Mouse (Mus musculus): ENCODE measurements around the gene Lyrm2. TPM values are rescaled to one million over a fixed set of nuclear protein-coding genes. Genes with fewer than 3 reads are reported as not detected.

The Lyrm2 gene
- 166 and 196 TPM in 2 replicates for polyA plus RNA-seq (2015; fragmentation: Nextera tagmentation; extraction: Ambion mirVana)

GRCm38 (mm10) chr4:32799966-32800576 lies at the start of gene Lyrm2:
TSS of gene Lyrm2 (plus strand) at chr4:32800253.

Other genes with a start within 250 kb of the Lyrm2 start
- gene Gja10, start 197.5 kb upstream of the Lyrm2 start, polyA plus RNA-seq (2015; fragmentation: Nextera tagmentation; extraction: Ambion mirVana), result not detected in 2 replicates
- 19.9 and 28.0 TPM in 2 replicates for gene Casp8ap2, start 184.8 kb upstream of the Lyrm2 start, polyA plus RNA-seq (2015; fragmentation: Nextera tagmentation; extraction: Ambion mirVana)
- 4.5 and 6.9 TPM in 2 replicates for gene Mdn1, start 143.1 kb upstream of the Lyrm2 start, polyA plus RNA-seq (2015; fragmentation: Nextera tagmentation; extraction: Ambion mirVana)
- gene Ankrd6, start 150.6 kb downstream of the Lyrm2 start, polyA plus RNA-seq (2015; fragmentation: Nextera tagmentation; extraction: Ambion mirVana), result 4.2 and 9.2 TPM in 2 replicates
- 4.7 and 5.9 TPM in 2 replicates for gene Rragd, start 182.8 kb downstream of the Lyrm2 start, polyA plus RNA-seq (2015; fragmentation: Nextera tagmentation; extraction: Ambion mirVana)
- gene Ube2j1, start 231.2 kb downstream of the Lyrm2 start, polyA plus RNA-seq (2015; fragmentation: Nextera tagmentation; extraction: Ambion mirVana), result 36.9 and 42.5 TPM in 2 replicates

Data from adrenal gland, postnatal 0 days (tissue).